Mouse (Mus musculus): Measurements from ENCODE around the gene Srrm4.

- TF ChIP-seq CTCF (IDR thresholded peaks at IDR 0.05; ENCODE audit: low read depth) (no peak), EP300 (IDR thresholded peaks at IDR 0.05; ENCODE audit: low read depth) (no peak)
These were observed 93.8 kb downstream of the Srrm4 start for GRCm38 (mm10) chr5:116497866-116498265.

Measured in heart, postnatal 0 days (tissue).